Mouse (Mus musculus): ENCODE data around the gene Rab1a. TPM values are rescaled to one million over a fixed set of nuclear protein-coding genes. Genes with fewer than 3 reads are reported as not detected.
"Not testable (repeated sequence)": the region's sequence is repeated elsewhere in the genome, so short reads cannot be mapped to it uniquely, and the experiment has no call there.

The Rab1a gene
- 100 to 1,000 TPM; 171 to 179 TPM for total RNA-seq (2021)

- peak; percentile 100 for DNase-seq
These were observed at the start of gene Rab1a for GRCm38 (mm10) chr11:20200713-20201575. Gene Rab1a, plus strand, starts transcription at chr11:20201432.

GRCm38 (mm10) chr11:20152107-20152901, 48.9 kb upstream of the Rab1a start:
- no peak for DNase-seq

GRCm38 (mm10) chr11:20153542-20153941, 47.7 kb upstream of the Rab1a start:
- DNase-seq: not testable (repeated sequence)

- DNase-seq: no peak
These were observed 42.4 kb upstream of the Rab1a start for GRCm38 (mm10) chr11:20158879-20159278.

GRCm38 (mm10) chr11:20164979-20165867, 36.0 kb upstream of the Rab1a start:
- no peak for DNase-seq

GRCm38 (mm10) chr11:20165991-20166390, 35.2 kb upstream of the Rab1a start:
- DNase-seq: no peak

GRCm38 (mm10) chr11:20166476-20166875, 34.8 kb upstream of the Rab1a start:
- DNase-seq: not testable (repeated sequence)

- no peak for DNase-seq
These were observed 32.3 kb upstream of the Rab1a start for GRCm38 (mm10) chr11:20168972-20169371.

- no peak for DNase-seq
These were observed 14.0 kb upstream of the Rab1a start for GRCm38 (mm10) chr11:20187271-20187670.

GRCm38 (mm10) chr11:20193100-20193736, 8.0 kb upstream of the Rab1a start:
- no peak for DNase-seq

GRCm38 (mm10) chr11:20201661-20202101, 449 bp downstream of the Rab1a start:
- peak in 1 of 2 experiments; percentile 55 for DNase-seq

GRCm38 (mm10) chr11:20202299-20203011, 1.2 kb downstream of the Rab1a start:
- DNase-seq: no peak

GRCm38 (mm10) chr11:20204321-20204720, 3.1 kb downstream of the Rab1a start:
- DNase-seq: no peak

GRCm38 (mm10) chr11:20204870-20205446, 3.7 kb downstream of the Rab1a start:
- no peak for DNase-seq

- DNase-seq: no peak
These were observed 4.3 kb downstream of the Rab1a start for GRCm38 (mm10) chr11:20205538-20205937.

GRCm38 (mm10) chr11:20206626-20207223, 5.5 kb downstream of the Rab1a start:
- DNase-seq: no peak

GRCm38 (mm10) chr11:20207589-20207988, 6.4 kb downstream of the Rab1a start:
- DNase-seq: no peak

GRCm38 (mm10) chr11:20211838-20212237, 10.6 kb downstream of the Rab1a start:
- no peak for DNase-seq

- no peak for DNase-seq
These were observed 13.5 kb downstream of the Rab1a start for GRCm38 (mm10) chr11:20214779-20215178.

GRCm38 (mm10) chr11:20216415-20216814, 15.2 kb downstream of the Rab1a start:
- DNase-seq: no peak

All from layer of hippocampus, postnatal 36 days (tissue).